Mouse (Mus musculus): ENCODE results near the gene Mup22. TPM values are rescaled to one million over a fixed set of nuclear protein-coding genes. Genes with fewer than 3 reads are reported as not detected.
"Not testable (repeated sequence)": the region's sequence is repeated elsewhere in the genome, so short reads cannot be mapped to it uniquely, and the experiment has no call there.

The Mup22 gene
- polyA plus RNA-seq (2012; rRNA removed): 0.60 TPM in 1 of 2 replicates, not detected in the other

DNA sequence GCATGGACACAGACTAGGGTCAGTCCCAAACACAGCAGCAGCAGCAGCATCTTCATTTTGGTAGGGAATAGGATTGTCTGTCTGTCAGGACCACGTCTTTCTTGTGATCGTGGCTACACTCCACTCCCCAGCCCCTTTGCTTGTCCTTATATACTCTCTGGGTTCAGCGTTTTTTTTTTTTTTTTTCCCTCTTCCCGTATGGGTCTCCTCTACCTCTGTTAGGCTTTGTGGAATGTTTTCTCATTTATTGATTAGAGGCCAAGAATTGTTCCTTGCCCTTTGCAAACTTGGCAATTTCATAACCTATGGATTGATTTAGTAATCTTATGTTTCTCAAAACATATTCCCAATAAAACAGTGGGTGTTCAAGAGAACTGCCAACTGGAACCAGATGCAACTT, at the start of gene Mup22:
TSS of gene Mup22 (minus strand) at position 101 of the 400 bp plus-strand sequence.
- not testable (repeated sequence) for DNase-seq (ENCODE audit: low read depth)

- DNase-seq (ENCODE audit: low read depth): not testable (repeated sequence)
These were observed 19.6 kb upstream of the Mup22 start for GRCm38 (mm10) chr4:60840889-60841288.

Other genes starting within 250 kb of the Mup22 start
- gene Mup10, start 239.3 kb downstream of the Mup22 start, polyA plus RNA-seq (2012; rRNA removed): not detected in 2 replicates
- gene Mup11, start 159.1 kb downstream of the Mup22 start, polyA plus RNA-seq (2012; rRNA removed): not detected in 2 replicates
- not detected in 2 replicates for gene Mup12, start 80.1 kb downstream of the Mup22 start, polyA plus RNA-seq (2012; rRNA removed)

Measured in gonadal fat pad, adult 2 months (tissue).